Mouse (Mus musculus) adrenal gland, postnatal 0 days (tissue): ENCODE results near the gene Tktl2. TPM values are rescaled to one million over a fixed set of nuclear protein-coding genes. Genes with fewer than 3 reads are reported as not detected.

ENCODE experiments used
- polyA plus RNA-seq: library from polyadenylated mRNA; unstranded; fragments of >200 nt; fragmentation: Nextera tagmentation; extraction: Ambion mirVana; gene quantifications from 2 replicates; pipeline ENCODE4 v1.2.1, GENCODE M21; 2015

Tktl2 gene
- polyA plus RNA-seq = not detected in 2 replicates

GRCm38 (mm10) chr8:66511537-66511936, at the start of gene Tktl2:
TSS of gene Tktl2 (plus strand) at chr8:66511756.

GRCm38 (mm10) chr8:66486084-66486763, 25.3 kb upstream of the Tktl2 start, which contains the start of gene Tma16:
TSS of gene Tma16 (minus strand) at chr8:66486530.

Other genes with a start within 250 kb of the Tktl2 start
- gene Tma16, start 25.2 kb upstream of the Tktl2 start, polyA plus RNA-seq = 6.8 and 9.3 TPM in 2 replicates
- gene Npy5r, start 176.4 kb downstream of the Tktl2 start, polyA plus RNA-seq = 0.19 and 0.39 TPM in 2 replicates
- 0.99 and 1.1 TPM in 2 replicates for gene Npy1r, start 185.4 kb downstream of the Tktl2 start, polyA plus RNA-seq